Mouse (Mus musculus): ENCODE measurements around the gene Ptf1a. TPM values are rescaled to one million over a fixed set of nuclear protein-coding genes. Genes with fewer than 3 reads are reported as not detected.

The Ptf1a gene
- polyA plus RNA-seq, 1 experiment from 2014 or later: 0.37 TPM

Other genes starting within 250 kb of the Ptf1a start
- gene Armc3, start 246.4 kb upstream of the Ptf1a start, polyA plus RNA-seq (2014; fragmentation: Nextera tagmentation; extraction: Ambion mirVana): 1.4 and 1.5 TPM in 2 replicates
- 9.7 and 9.9 TPM in 2 replicates for gene Msrb2, start 74.2 kb upstream of the Ptf1a start, polyA plus RNA-seq (2014; fragmentation: Nextera tagmentation; extraction: Ambion mirVana)
- gene 4921504E06Rik, start 108.3 kb downstream of the Ptf1a start, polyA plus RNA-seq (2014; fragmentation: Nextera tagmentation; extraction: Ambion mirVana): not detected in 2 replicates
- 1.7 and 1.8 TPM in 2 replicates for gene Otud1, start 212.1 kb downstream of the Ptf1a start, polyA plus RNA-seq (2014; fragmentation: Nextera tagmentation; extraction: Ambion mirVana)

Measured in forebrain, embryonic 14.5 days (tissue).